Mouse (Mus musculus) forelimb bud, embryonic 11.5 days (tissue): ENCODE measurements at regions not wholly inside any gene's neighbourhood (a gene's known extent, or its start where the extent isn't known, plus 50 kb on each side); places are given as distances from the start of the nearest gene placed in this dataset.

Source experiments
- DNase-seq: peaks from one replicate; pipeline ENCODE4 v3.0.0-alpha.2; 2012; ENCODE audit warnings: low read depth, low spot score

DNA sequence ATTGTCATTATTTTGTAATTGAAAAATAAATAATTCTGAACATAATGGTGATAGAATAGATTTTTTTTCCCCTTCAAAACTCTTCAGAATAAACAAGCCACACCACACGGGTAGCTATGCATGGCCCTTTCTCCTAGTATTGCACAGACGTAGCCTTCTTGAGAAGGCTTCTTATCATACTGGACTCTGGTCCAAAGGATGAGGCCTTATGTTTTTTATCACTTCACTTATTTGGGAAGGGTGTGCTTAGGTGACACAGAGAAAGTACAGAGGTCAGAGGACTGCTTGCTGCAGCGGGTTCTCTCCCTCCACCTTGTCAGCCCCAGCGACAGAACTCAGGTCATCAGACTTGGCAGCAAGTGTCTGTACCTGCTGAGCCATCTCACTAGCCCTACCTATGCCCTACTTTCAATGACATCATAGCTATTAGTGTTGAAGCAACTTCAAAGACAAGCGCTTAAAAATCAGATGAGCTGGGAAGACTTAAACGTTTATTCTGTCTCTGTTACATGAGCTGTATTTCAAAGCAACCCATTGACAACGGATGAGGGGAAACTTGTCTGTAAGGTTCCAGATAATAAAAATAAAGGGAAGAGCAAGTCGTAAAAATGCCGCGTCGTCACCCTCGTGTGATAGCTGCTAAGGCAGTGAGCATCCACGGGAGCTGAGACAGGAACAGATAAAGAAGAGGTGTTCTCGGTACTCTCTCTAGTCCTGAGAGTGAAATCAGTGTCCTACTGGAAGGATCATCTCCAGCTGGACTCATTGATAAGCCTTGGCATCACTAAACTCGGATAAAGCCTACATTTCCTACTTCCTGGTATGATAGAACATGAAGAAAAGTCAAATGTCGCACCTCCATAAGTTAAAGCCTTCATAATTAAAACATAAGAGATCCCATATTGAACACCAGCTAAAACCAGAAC is 226.2 kb downstream of the Sp3 start:
- no peak for DNase-seq

GRCm38 (mm10) chr2:72763454-72763853 is 216.8 kb downstream of the Sp3 start:
- DNase-seq, result no peak

DNA sequence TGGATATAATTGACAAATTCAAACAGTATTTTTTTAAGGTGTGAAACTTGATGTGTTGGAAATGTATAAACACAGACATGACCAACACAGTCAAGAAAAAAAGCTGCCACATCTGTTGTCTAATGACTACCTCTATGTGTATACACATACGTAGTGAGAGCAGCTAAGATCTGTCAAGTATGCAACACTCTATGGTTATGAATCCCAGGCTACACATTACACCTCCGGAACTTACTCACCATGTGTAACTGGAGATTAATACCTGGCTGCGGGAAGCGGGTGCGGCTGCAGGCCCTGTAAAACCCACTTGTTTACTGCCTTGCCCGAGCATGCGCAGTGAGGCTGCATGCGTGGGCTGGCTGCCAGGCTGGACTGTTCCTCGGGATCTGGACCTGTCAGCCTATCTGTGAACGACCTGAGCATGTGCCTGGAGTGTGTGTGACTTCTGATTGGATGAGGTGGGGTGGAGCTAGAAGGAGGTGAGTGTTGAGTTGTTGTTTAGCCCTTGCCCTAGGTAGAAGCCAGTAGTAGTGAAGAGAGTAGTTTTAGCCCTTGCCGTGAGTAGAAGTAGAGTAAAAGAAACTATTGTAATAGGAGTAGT is 211.1 kb downstream of the Sp3 start:
- no peak for DNase-seq

DNA sequence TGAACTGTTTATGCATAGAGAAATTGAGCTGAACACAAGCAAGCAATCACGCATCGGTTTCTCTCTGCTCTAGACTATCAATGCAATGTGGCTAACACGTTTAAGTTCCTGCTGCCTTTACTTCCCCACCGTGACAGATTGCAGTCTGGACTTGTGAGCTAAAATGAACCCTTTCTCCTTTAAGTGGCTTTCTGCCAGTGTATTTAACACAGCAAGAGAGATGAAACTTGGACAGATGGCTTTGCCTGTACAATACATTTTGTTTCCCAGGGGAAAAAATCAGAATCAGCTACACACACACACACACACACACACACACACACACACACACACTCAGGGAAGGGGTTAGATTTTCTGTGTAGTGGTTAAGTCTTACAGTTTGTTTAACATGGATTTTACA is 206.8 kb downstream of the Sp3 start:
- DNase-seq, result no peak

GRCm38 (mm10) chr2:72777330-72777729 is 202.9 kb downstream of the Sp3 start:
- DNase-seq, result no peak

GRCm38 (mm10) chr2:72777806-72778510 is 202.3 kb downstream of the Sp3 start:
- DNase-seq, result no peak

- no peak for DNase-seq
Measured at GRCm38 (mm10) chr2:72779268-72780163, 200.7 kb downstream of the Sp3 start.

- DNase-seq, result no peak
Measured at GRCm38 (mm10) chr2:72781369-72782275, 198.6 kb downstream of the Sp3 start.

DNA sequence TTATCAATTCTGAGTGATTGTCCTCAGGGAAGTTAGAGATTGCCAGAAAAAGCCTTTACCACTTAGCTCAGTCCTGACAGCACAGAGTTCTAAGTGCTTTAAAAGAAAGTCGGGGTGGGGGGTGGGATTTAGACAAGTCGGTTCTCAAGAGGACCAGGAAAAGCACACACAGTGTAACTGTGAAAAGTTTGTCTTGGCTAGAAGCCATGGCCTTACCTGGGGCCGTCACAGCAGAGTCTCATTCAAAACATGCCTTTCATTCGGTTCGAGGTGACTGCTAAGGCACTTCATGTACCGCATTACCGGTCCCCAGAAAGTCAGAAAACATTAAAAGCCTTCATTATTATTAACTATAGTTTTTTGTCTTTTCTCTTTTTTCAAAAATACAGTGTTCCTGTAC is 197.9 kb downstream of the Sp3 start:
- DNase-seq, result no peak

DNA sequence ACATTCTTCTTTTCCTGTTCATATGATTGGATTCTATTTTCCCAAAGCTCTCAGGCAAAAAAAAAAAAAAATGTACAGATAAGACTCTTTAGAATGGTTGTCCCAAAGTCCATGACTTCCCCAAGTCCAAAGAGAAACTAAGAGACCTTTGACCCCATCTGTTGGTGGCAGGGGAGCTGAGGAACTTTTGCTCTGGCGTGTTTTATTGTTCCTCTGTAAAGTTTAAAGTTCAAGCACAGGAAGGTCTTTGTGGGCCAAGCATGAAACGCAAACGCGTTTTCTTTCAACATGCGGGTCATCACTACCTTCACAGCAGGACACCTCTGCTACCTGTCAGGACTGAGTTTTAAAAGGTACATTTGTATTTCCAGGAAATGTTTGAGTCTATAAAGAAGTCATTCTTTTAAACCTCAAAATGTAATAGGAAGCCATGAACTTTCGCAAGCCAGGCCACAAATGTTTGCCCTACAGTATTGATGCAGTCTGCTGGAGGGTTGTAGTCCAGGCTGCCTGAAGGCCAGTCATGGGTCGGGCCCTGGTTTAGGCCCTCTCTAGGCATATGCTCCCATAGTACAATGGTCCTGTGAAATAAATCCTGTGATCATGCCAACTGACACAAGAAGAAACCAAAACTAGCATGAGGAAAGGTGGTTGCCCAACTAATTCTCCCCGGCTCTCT is 194.7 kb downstream of the Sp3 start:
- DNase-seq, result no peak

- no peak for DNase-seq
Measured at GRCm38 (mm10) chr2:72786044-72786737, 194.1 kb downstream of the Sp3 start.

DNA sequence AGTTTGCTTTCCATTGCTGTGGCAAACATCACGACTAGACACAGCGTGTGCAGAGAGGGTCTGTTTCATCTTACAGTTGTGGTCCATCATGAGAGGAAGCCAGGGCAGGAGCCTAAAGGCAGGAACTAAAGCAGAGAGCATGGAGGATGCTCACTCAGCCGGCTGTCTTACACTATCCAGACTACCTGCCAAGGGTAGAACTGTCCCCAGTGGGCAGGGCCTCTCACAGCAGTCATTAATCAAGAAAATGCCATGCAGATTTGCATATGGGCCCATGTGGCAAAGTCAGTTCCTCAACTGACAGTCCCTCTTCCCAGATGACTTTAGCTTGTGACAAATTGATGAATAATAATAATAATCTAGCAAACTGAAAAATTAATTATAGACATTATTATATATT is 192.6 kb downstream of the Sp3 start:
- no peak for DNase-seq

GRCm38 (mm10) chr2:72791496-72791895 is 188.8 kb downstream of the Sp3 start:
- DNase-seq, result no peak

DNA sequence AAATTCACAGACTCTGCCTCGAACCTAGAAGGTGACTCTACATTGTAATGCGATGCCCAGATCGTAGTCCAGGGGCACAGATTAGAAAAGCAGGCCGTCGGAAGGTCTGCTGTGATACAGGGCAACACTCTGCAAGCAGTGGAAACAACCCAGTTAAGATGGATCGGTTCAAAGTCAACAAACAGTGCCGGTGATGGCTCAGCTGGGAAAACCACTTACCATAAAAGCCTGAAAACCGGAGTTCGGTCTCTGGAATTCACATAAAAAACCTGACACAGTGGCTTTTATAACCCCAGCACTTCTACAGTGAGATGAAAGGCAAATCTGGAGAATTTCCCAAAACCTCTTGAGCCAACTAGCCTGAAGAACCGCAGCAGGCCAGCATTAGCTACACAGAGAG is 186.8 kb downstream of the Sp3 start:
- DNase-seq, result peak; percentile 69

DNA sequence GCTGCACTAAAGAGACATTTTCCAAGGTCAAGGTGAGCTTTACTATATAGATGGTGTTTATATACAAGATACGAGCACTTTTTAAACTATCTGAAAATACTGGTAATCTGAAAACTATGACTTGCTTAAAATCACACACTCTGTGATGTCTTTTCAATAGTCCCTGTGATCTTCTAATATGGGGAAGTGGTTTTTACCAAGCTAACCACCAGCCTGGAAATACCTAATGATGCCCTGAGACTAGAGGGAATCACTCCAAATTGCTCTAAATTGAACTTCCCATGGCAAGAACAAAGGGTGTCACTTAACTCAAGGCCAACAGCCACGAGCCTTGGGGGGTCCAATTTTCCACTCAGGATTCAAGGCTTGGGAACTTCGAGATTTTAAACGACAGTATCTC is 185.7 kb downstream of the Sp3 start:
- no peak for DNase-seq

- DNase-seq, result no peak
Measured at GRCm38 (mm10) chr2:72797002-72797718, 183.1 kb downstream of the Sp3 start.

GRCm38 (mm10) chr2:72800696-72801095 is 179.6 kb downstream of the Sp3 start:
- no peak for DNase-seq

DNA sequence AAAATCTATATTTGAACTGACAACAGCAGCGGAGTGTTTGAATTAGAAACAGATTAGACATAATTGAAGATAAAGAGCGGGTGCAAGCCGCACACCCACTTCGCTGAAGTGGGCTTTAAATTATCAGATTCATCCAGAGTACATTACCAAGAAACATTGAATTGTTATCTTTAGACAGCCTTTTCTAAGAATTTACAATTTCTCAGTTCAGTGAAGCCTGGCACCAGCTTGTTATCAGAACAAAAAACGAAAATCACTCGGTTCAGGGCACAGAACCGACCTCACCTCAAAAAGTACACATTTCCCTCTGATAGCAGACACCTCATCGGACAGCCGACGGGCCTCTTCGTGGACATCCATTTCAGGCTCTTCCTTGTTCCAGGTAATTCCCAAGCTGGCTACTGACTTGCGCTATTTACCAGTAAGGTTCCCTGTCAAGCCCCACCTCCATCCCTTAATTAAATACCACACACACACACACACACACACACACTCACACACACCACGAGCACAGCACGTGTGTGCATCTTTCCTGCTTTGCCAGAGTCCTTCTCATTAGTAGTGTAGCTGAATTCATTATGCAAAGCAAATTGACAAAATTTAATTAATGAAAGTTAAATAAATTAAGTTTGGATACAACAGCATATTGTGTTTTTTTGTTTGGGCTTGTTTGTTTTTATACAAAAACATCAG is 166.8 kb downstream of the Sp3 start:
- no peak for DNase-seq
